Mouse (Mus musculus) heart, postnatal 4 days (tissue): ENCODE results near the gene 4930562C15Rik. TPM values are rescaled to one million over a fixed set of nuclear protein-coding genes. Genes with fewer than 3 reads are reported as not detected.
A peak's percentile ranks its signal among the peaks of the same experiment; 100 is the strongest.
"Not testable (repeated sequence)": the region's sequence is repeated elsewhere in the genome, so short reads cannot be mapped to it uniquely, and the experiment has no call there.

Source experiments
- DNase-seq: peaks from one replicate; pipeline ENCODE4 v3.0.0; 2021
- total RNA-seq, 2 experiments: library from RNA; stranded (reverse); gene quantifications; 2 replicates each; pipeline ENCODE4 v1.2.3; 2021

The 4930562C15Rik gene
- total RNA-seq: not detected

GRCm38 (mm10) chr16:4835191-4835590 lies at the start of gene 4930562C15Rik:
TSS of gene 4930562C15Rik (plus strand) at chr16:4835416.
- DNase-seq: no peak

- DNase-seq: no peak
Measured at GRCm38 (mm10) chr16:4785706-4786105, 49.5 kb upstream of the 4930562C15Rik start.

GRCm38 (mm10) chr16:4788176-4788575 lies 47.0 kb upstream of the 4930562C15Rik start:
- no peak for DNase-seq

GRCm38 (mm10) chr16:4789311-4789768 lies 45.9 kb upstream of the 4930562C15Rik start:
- peak; percentile 52 for DNase-seq

- DNase-seq: peak; percentile 95
Measured at GRCm38 (mm10) chr16:4789810-4790559, 45.2 kb upstream of the 4930562C15Rik start, which contains the start of gene Cdip1. TSS of gene Cdip1 (minus strand) at chr16:4790292.

- no peak for DNase-seq
Measured at GRCm38 (mm10) chr16:4791332-4791731, 43.9 kb upstream of the 4930562C15Rik start.

- DNase-seq: no peak
Measured at GRCm38 (mm10) chr16:4796631-4797030, 38.6 kb upstream of the 4930562C15Rik start.

- DNase-seq: no peak
Measured at GRCm38 (mm10) chr16:4818349-4818748, 16.9 kb upstream of the 4930562C15Rik start.

GRCm38 (mm10) chr16:4824466-4824865 lies 10.8 kb upstream of the 4930562C15Rik start:
- DNase-seq: not testable (repeated sequence)

GRCm38 (mm10) chr16:4827639-4828038 lies 7.6 kb upstream of the 4930562C15Rik start:
- DNase-seq: no peak

GRCm38 (mm10) chr16:4829271-4829900 lies 5.8 kb upstream of the 4930562C15Rik start:
- no peak for DNase-seq

GRCm38 (mm10) chr16:4831650-4832419 lies 3.4 kb upstream of the 4930562C15Rik start:
- DNase-seq: peak; percentile 27

- no peak for DNase-seq
Measured at GRCm38 (mm10) chr16:4833858-4834257, 1.4 kb upstream of the 4930562C15Rik start.

- no peak for DNase-seq
Measured at GRCm38 (mm10) chr16:4837631-4838030, 2.4 kb downstream of the 4930562C15Rik start.

- no peak for DNase-seq
Measured at GRCm38 (mm10) chr16:4839552-4839951, 4.3 kb downstream of the 4930562C15Rik start.

- no peak for DNase-seq
Measured at GRCm38 (mm10) chr16:4840231-4840630, 5.0 kb downstream of the 4930562C15Rik start.

GRCm38 (mm10) chr16:4847041-4847440 lies 11.8 kb downstream of the 4930562C15Rik start:
- DNase-seq: no peak

- no peak for DNase-seq
Measured at GRCm38 (mm10) chr16:4848090-4848489, 12.9 kb downstream of the 4930562C15Rik start.

- no peak for DNase-seq
Measured at GRCm38 (mm10) chr16:4850361-4850760, 15.1 kb downstream of the 4930562C15Rik start.

GRCm38 (mm10) chr16:4850938-4851628 lies 15.9 kb downstream of the 4930562C15Rik start:
- no peak for DNase-seq

- DNase-seq: no peak
Measured at GRCm38 (mm10) chr16:4855046-4855650, 19.9 kb downstream of the 4930562C15Rik start.

- no peak for DNase-seq
Measured at GRCm38 (mm10) chr16:4861392-4861791, 26.2 kb downstream of the 4930562C15Rik start.
